Mouse (Mus musculus): Measurements from ENCODE around the gene Cntn1. TPM values are rescaled to one million over a fixed set of nuclear protein-coding genes. Genes with fewer than 3 reads are reported as not detected.
A peak's percentile ranks its signal among the peaks of the same experiment; 100 is the strongest.

Gene Cntn1
- polyA plus RNA-seq, 2 experiments: 1.2 to 2.5 TPM

DNA sequence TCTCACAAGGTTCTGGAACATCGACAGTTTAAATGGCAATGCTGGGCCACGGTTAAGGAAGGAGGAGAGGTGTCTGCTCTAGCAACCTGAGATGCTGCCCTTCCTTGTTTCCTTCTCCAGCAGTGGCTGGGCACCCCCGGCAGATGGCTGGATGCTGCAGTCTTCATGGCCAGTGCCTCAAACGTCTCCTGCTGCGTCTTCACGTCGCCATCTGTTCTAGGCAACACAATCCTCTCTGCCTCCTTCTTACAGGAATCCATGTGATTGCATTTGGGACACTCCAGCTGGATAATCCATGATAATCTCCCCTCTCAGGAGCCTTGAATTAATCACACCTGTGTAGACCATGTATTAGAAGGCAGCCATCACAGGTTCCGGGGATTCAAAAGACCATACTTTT is 4.9 kb upstream of the Cntn1 start:
- Histone ChIP-seq H3K27me3 (ENCODE audit: control insufficient read depth, insufficient read depth, low read length) (no peaks in the 10 kb centered on the region), H3K4me1 (ENCODE audit: control insufficient read depth, insufficient read depth, low read length) (no peaks in the 10 kb centered on the region), H3K36me3 (ENCODE audit: control insufficient read depth, insufficient read depth, low read length) (no peaks in the 10 kb centered on the region), H3K9me3 (ENCODE audit: control insufficient read depth, low read length) (no peaks in the 10 kb centered on the region), H3K4me2 (replicated peaks; ENCODE audit: low read depth, low read length, severe bottlenecking) (no peak overlapping the region), H3K9ac (ENCODE audit: low read depth, low read length, severe bottlenecking) (no peak overlapping the region), H3K27ac (replicated peaks; ENCODE audit: low read depth, low read length) (no peak overlapping the region), H3K4me3 (replicated peaks; ENCODE audit: low read length) (no peak overlapping the region)
- DNase-seq (ENCODE audit: low spot score): no peak
- ATAC-seq (ENCODE audit: low FRiP score, low read depth): no peak
- WGBS: 88% methylated on average over 8 of the region's 8 CpGs
- TF ChIP-seq POLR2A (IDR thresholded peaks at IDR 0.05; ENCODE audit: borderline replicate concordance, extremely low read depth, insufficient read depth, insufficient read length): no peak

DNA sequence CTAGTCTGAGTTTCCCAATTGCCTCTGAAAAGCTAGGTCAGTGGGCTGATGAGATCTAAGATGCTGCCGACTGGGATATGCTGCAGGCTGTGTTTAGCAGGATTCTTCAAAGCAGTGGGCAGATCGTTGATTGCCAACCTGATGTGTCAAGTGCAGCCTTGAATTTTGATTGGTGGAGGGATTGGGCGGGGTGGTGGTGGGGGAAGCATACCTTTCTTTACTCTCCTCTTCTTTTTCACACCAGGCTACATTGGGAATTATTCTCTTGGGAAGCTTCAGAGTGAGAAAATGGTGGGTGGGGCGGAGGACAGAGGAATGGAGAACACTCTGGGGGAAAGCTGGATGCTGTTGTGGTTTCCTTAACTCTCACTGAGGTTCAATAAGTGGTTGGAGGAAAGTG is 2.9 kb upstream of the Cntn1 start:
- Histone ChIP-seq H3K27ac (replicated peaks; ENCODE audit: low read depth, low read length) (no peak overlapping the region), H3K27me3 (ENCODE audit: control insufficient read depth, insufficient read depth, low read length) (0 out of 2 replicates have a peak, but pooled peaks cover 7% of the 10 kb centered on the region), H3K9ac (ENCODE audit: low read depth, low read length, severe bottlenecking) (no peak overlapping the region), H3K4me2 (replicated peaks; ENCODE audit: low read depth, low read length, severe bottlenecking) (no peak overlapping the region), H3K36me3 (ENCODE audit: control insufficient read depth, insufficient read depth, low read length) (no peaks in the 10 kb centered on the region), H3K9me3 (ENCODE audit: control insufficient read depth, low read length) (no peaks in the 10 kb centered on the region), H3K4me1 (ENCODE audit: control insufficient read depth, insufficient read depth, low read length) (0 out of 2 replicates have a peak, but pooled peaks cover 4% of the 10 kb centered on the region), H3K4me3 (replicated peaks; ENCODE audit: low read length) (no peak overlapping the region)
- TF ChIP-seq POLR2A (IDR thresholded peaks at IDR 0.05; ENCODE audit: borderline replicate concordance, extremely low read depth, insufficient read depth, insufficient read length): no peak
- WGBS: 55% methylated on average over 4 of the region's 4 CpGs
- DNase-seq (ENCODE audit: low spot score) (no peak), ATAC-seq (ENCODE audit: low FRiP score, low read depth) (no peak)

DNA sequence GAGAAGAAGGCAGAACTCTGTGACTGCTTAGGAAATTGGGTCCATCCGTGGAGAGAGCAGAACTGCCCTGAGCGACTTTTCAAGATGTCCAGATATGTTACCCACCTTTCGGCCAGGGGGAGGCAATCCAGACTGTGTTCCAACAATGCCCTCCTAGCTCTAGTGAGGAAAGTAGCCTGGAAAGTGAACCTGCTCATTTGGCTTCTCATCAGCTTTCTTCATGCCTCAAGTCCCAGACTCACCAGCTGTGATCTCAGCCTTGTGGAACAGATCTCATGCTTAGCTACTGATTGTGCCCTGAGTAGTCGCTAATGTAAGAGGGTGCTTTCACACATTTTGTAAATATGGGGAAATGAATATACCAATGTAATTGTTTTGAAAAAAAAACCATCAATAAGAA is 2.4 kb upstream of the Cntn1 start:
- Histone ChIP-seq H3K4me2 (replicated peaks; ENCODE audit: low read depth, low read length, severe bottlenecking) (no peak overlapping the region), H3K4me1 (ENCODE audit: control insufficient read depth, insufficient read depth, low read length) (0 out of 2 replicates have a peak, but pooled peaks cover 4% of the 10 kb centered on the region), H3K27me3 (ENCODE audit: control insufficient read depth, insufficient read depth, low read length) (0 out of 2 replicates have a peak, but pooled peaks cover 7% of the 10 kb centered on the region), H3K9me3 (ENCODE audit: control insufficient read depth, low read length) (no peaks in the 10 kb centered on the region), H3K27ac (replicated peaks; ENCODE audit: low read depth, low read length) (no peak overlapping the region), H3K36me3 (ENCODE audit: control insufficient read depth, insufficient read depth, low read length) (no peaks in the 10 kb centered on the region), H3K4me3 (replicated peaks; ENCODE audit: low read length) (no peak overlapping the region), H3K9ac (ENCODE audit: low read depth, low read length, severe bottlenecking) (no peak overlapping the region)
- WGBS: 81% methylated on average over 4 of the region's 4 CpGs
- TF ChIP-seq POLR2A (IDR thresholded peaks at IDR 0.05; ENCODE audit: borderline replicate concordance, extremely low read depth, insufficient read depth, insufficient read length): no peak
- no peak for DNase-seq (ENCODE audit: low spot score)
- no peak for ATAC-seq (ENCODE audit: low FRiP score, low read depth)

DNA sequence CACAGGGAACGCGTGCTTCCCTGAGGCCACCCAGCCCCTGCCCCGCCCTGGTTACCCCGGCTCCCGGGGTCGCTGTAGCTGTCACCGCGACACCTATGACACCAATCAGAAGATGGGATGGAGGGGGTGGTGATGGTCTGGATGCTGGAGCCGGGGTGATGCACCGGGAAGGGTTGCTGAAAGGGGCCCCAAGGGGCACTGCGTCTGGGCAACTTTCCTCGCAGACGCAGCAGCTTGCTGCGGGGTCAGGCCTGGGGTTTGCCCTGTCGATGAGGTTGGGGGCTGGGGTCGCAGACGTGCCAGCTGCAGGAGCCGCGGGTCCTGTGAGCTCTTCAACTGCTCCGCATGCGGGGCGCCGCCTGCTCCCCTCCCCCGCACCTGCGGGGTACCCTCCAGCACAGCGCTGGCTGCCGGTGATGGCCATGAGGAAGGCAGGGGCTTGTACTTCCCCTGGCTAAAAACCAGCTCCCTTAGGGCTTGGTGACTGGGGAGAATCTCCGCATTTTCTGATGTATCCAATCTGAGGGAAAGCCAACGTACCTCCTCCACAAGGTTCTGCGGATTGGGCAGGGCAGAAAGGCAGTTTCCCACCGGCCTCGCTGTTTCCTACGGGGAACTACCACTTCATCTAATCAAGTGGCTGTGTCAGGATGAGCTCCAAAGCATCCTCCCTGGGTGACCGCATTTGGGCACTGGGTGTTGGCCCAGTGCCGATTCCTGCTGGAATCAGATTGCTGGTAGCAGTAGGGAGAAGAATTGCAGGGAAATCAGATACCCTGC is 578 bp downstream of the Cntn1 start:
- Histone ChIP-seq H3K27me3 (ENCODE audit: control insufficient read depth, insufficient read depth, low read length) (0 out of 2 replicates have a peak, but pooled peaks cover 7% of the 10 kb centered on the region), H3K27ac (replicated peaks; ENCODE audit: low read depth, low read length) (no peak overlapping the region), H3K9me3 (ENCODE audit: control insufficient read depth, low read length) (no peaks in the 10 kb centered on the region), H3K4me2 (replicated peaks; ENCODE audit: low read depth, low read length, severe bottlenecking) (peak overlapping the region; percentile 100), H3K36me3 (ENCODE audit: control insufficient read depth, insufficient read depth, low read length) (no peaks in the 10 kb centered on the region), H3K4me1 (ENCODE audit: control insufficient read depth, insufficient read depth, low read length) (0 out of 2 replicates have a peak, but pooled peaks cover 4% of the 10 kb centered on the region), H3K9ac (ENCODE audit: low read depth, low read length, severe bottlenecking) (peak overlapping the region; percentile 43), H3K4me3 (replicated peaks; ENCODE audit: low read length) (peak overlapping the region; percentile 50)
- DNase-seq (ENCODE audit: low spot score) (no peak), ATAC-seq (ENCODE audit: low FRiP score, low read depth) (peak; percentile 73; the same call in 1 of the 2 replicates)
- no peak for TF ChIP-seq POLR2A (IDR thresholded peaks at IDR 0.05; ENCODE audit: borderline replicate concordance, extremely low read depth, insufficient read depth, insufficient read length)
- under 1% methylated on average over 28 of the region's 35 CpGs for WGBS

DNA sequence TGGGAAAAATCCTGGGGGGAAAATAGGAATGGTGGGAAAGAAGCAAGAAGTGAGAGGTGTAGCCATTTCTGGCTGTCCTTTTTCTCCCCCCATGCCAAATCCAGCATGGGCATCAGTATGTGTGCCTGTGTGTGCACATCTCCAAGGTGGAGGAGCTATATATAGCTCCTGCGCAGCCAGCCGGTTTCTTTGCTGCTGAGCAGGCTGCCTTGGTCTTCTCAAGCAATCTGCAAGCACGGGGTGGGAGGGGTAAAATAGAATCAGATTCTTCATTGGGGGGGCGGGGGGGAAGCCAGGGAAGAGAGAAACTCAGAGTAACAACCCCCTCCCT is 1.1 kb downstream of the Cntn1 start:
- Histone ChIP-seq H3K36me3 (ENCODE audit: control insufficient read depth, insufficient read depth, low read length) (no peaks in the 10 kb centered on the region), H3K9ac (ENCODE audit: low read depth, low read length, severe bottlenecking) (no peak overlapping the region), H3K27ac (replicated peaks; ENCODE audit: low read depth, low read length) (no peak overlapping the region), H3K4me3 (replicated peaks; ENCODE audit: low read length) (peak overlapping the region; percentile 50), H3K4me1 (ENCODE audit: control insufficient read depth, insufficient read depth, low read length) (0 out of 2 replicates have a peak, but pooled peaks cover 4% of the 10 kb centered on the region), H3K9me3 (ENCODE audit: control insufficient read depth, low read length) (no peaks in the 10 kb centered on the region), H3K27me3 (ENCODE audit: control insufficient read depth, insufficient read depth, low read length) (0 out of 2 replicates have a peak, but pooled peaks cover 7% of the 10 kb centered on the region), H3K4me2 (replicated peaks; ENCODE audit: low read depth, low read length, severe bottlenecking) (peak overlapping the region; percentile 100)
- ATAC-seq (ENCODE audit: low FRiP score, low read depth) (no peak), DNase-seq (ENCODE audit: low spot score) (no peak)
- TF ChIP-seq POLR2A (IDR thresholded peaks at IDR 0.05; ENCODE audit: borderline replicate concordance, extremely low read depth, insufficient read depth, insufficient read length): no peak
- 23% methylated on average over 4 of the region's 4 CpGs for WGBS

All from limb, embryonic 14.5 days (tissue).